Mouse (Mus musculus): Measurements from ENCODE around the gene Apoa4.

GRCm38 (mm10) chr9:46259111-46259510 is 18.6 kb downstream of the Apoa4 start:
- no peak for TF ChIP-seq CTCF (IDR thresholded peaks at IDR 0.05)
- no peak for TF ChIP-seq EP300 (IDR thresholded peaks at IDR 0.05)

Measured in lung, postnatal 0 days (tissue).